Mouse (Mus musculus) naive thymus-derived CD4-positive, alpha-beta T cell, adult 2 months (primary cell): ENCODE measurements around the gene Cacna2d2.
A peak's percentile ranks its signal among the peaks of the same experiment; 100 is the strongest.

Experiments used
- DNase-seq: peaks from one replicate; pipeline ENCODE4 v3.0.0-alpha.2; 2011; ENCODE audit warnings: low read depth

Gene Cacna2d2

DNA sequence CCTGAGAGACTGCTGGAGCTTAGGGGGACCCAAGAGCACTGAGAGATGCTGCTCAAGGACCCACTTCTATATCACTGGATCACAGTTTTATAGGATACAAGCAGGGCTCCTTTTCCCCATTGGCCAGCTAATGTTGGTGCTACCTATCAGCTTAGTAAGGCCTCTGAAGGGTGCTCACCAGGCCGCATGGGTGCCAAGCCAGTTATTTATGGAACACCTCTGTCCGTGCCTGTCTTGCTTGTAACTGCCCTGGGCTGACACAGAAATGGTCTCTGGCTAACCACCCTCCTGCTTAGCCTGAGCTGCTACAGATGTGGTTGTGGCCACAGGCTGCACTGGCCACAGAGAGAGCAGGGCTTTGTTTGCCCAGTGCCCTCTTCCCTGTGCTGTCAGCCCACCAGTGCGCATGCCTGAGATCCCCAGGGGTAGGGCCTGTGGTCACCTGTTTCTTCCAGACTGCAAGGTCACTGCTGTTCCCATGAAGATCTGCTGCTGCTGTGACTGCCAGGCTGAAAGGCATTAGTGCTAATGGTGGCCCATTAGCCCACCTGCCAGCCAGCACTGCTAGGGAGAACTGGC is 101.4 kb downstream of the Cacna2d2 start:
- no peak for DNase-seq

DNA sequence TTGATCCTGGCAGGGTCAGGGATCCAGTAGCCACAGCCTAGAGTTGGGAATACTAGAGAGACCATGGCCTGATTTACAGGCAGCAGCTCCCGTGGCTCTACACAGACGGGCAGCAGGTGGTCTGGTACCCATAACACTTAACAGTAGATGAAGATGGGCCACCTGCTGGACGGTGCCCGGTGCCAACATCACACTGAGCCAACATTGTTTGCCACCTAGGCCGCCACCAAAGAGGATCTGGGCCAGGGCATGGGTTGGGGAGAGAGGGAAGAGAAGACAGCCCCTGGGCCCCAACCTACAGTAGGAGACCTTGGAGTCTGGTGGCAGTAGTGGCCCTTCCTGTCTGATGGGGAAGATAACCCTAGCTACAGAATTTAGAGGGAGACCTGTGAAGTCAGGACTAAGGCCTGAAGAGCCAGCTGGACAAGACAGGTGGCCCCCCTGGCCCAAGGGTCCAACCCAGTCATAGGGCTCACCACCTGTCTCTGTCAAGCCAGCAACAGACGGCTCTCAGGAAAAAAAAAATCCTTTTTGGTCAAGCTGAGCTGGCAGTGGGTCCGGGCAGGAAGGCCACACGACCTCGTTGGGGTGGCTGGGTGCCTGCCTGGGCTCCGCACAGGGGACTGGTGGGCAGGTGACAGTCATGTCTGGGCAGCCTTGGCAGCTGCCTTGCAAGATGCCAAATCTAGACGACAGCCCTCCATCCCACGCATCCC is 102.9 kb downstream of the Cacna2d2 start:
- DNase-seq: no peak

DNA sequence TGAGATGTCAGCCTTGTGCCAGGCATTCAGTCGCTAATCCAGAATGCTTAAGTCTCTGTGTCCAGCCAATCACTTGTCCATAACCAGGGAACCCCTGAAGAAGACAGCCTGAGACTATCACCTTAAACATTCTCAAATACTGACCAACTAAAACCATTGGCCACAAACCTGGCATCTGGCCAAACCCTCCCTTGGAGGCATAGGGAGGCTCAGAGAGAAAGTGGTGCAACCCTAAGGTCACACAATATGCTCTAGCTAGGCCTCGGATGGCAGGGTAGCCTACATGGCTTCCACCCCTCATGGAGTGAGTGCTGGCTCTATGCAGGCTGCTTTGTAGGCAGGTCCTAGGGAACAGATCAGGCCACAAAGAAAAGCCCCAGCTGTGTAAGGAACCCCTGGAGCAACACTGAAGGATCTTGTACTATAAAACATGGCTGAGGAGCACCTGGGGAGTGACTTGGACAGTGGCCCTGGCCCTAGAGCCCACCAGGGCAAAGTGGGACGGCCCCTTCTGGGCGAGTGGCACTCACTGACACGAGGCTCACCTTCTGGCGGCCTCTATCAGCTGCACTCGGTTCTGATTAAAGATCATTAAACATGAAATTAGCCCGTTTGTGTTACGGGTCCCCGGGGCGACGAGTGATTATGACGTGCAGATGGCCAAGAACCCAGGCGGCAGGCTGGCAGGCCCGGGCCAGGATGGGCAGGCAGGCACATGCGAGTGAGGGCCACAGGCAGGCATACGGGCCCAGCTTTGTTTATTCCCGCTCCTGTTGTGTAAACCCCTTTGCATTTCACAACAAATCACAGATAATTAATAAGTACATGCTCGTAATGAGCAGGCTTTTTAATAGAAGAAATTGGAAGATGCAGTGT is 105.5 kb downstream of the Cacna2d2 start:
- DNase-seq: no peak

DNA sequence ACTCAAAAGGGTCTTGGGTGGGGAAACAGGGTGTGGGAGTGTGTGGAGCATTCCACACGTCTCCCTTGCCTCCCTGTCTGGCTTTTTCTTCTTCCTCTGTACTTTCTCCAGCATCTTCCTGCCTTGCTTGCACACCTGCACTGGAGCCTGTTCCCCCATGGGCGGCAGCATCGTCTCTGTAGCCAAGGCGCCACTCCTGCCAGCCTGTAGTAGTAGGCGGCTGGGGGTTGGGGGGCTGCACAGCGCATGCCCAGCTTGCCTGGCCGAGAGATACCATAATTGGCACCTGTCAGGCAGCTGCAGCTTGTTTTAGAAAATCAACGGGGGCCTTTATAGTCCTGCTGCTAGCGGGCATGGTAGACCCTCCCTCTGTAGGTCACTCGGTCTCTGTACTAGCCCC is 108.9 kb downstream of the Cacna2d2 start:
- no peak for DNase-seq

DNA sequence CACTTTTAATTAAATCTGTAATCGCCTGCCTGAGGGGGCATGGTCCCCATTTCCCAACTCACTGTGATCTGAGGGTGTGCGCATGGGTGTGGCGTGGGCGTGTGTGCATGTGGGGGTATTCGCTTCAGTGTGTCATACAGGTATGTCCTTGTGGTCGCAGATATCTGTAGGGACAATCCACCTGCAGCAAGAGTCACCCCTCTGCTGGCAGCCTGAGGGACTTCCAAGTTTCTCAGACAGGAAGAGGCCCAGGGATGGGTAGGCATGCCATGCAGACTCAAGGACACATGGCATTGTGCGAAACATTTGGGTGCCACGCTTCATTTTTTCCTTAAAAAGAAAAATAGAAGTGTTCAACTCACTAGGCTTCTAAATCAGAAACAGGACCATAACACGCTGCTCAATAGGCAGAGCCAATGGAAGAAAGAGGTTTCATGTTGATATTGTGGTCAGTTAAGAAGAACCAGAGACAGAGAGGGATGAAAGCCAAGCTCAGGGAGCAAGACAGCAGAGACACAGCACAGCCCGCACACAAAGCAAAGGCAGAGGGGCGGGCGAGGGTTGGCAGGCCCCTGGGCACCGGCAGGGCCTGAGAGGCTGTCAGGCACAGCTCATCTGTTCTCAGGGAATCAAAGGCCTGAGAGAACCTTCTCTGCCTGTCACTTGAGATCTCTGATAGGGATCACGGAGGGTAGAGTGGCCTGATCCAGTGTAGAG is 111.1 kb downstream of the Cacna2d2 start:
- no peak for DNase-seq

DNA sequence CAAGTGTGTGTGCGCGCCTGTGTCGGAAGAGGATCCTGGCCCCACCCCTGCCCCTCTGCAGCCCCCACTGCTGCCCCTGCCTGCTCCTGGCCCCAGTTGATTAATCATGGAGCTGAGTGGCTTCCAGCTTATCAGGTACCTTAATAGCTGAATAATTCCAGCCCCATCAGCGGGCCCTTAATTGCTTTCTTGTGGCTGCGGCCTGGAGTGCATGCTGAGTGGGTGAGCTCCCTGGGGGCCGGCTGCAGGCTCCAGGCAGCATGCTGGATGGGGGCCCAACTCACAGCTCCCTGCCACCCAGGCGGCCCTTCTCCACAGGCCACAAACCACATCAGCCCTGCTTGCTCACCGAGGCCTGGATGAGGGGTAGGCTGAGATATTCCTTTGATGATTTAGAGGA is 112.0 kb downstream of the Cacna2d2 start:
- no peak for DNase-seq

DNA sequence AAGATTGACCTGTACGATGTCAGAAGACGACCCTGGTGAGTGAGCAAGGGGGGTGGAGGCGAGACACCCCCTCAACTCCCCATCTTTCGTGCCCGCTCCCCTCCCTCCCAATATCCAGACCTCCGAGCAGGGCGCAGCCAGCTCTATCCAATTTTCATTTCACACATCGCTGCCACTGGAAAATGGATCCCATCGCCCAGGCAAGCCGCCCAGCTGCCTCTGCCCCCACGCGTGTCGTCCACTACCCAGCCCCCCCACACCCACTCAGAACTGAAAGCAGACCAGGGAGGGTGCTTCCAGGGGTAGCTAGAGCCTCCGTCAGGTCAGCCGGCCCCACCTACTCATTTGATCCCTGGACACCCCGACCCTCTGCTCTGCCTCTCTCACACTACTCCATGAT is 112.9 kb downstream of the Cacna2d2 start:
- no peak for DNase-seq

DNA sequence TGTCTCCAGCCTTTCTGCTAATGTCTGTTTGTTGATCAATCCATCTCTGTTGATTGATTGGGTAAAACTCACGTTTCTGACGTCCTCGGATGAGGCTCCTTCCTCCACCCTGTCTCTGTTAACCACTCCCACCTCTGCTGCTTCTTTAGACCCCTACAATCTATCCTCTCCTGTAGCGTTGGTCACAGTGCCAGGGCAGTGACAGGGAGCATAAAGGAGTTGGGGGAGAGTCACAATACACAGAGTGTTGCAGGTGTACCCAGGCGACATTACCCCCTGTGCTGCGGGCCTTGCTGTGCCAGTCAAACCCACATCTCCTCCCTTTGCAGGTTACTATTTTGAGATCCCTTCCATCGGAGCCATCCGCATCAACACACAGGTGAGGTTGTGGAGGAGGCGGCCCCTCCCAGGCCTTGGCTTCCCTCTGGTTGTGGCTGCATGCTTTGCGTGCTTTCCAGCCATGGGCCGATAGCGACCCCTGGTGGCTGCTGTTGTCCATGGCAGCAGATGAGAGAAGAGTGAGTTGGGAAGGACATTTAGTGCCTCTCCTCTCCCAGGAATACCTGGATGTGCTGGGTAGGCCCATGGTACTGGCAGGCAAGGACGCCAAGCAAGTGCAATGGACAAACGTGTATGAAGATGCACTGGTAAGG is 115.0 kb downstream of the Cacna2d2 start:
- DNase-seq: peak; percentile 85

DNA sequence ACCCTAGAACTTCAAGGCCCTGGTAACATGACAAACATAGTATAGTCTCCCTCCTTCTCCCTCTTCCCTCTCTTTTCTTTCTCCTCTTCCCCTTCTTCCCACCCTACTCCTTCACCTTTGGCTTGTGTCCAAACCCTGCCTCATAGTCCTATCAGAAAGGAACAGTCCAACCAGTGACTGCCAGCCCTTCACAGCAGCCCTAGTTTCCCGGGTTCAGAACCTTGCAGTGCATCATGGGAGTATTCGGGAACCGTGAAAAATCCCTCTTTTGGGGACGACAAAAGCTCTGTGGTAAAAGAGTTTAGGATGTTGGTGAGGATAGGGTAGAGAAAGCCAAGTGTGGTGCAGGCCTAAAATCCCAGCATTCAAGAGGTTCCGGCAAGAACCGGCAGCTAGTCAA is 120.9 kb downstream of the Cacna2d2 start:
- no peak for DNase-seq

DNA sequence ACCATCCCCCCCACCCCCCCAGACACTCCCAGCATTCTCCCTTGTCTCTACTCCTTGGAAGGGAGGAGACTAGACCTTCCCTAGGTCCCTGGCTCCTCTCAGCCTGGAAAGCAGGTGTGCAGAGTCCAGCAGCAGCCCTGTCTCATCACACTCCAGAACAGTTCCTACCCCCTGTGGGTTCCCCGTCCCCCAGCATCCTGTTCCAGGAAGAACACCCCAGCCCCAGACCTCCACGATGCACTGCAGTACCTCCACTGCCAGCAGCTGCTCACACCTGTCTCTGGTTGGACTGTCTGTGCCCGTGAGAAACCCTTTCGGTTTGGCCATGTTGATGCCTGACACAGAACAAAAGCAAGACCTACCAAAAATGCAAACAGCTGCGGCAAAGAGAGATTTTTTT is 121.8 kb downstream of the Cacna2d2 start:
- DNase-seq: peak; percentile 49

DNA sequence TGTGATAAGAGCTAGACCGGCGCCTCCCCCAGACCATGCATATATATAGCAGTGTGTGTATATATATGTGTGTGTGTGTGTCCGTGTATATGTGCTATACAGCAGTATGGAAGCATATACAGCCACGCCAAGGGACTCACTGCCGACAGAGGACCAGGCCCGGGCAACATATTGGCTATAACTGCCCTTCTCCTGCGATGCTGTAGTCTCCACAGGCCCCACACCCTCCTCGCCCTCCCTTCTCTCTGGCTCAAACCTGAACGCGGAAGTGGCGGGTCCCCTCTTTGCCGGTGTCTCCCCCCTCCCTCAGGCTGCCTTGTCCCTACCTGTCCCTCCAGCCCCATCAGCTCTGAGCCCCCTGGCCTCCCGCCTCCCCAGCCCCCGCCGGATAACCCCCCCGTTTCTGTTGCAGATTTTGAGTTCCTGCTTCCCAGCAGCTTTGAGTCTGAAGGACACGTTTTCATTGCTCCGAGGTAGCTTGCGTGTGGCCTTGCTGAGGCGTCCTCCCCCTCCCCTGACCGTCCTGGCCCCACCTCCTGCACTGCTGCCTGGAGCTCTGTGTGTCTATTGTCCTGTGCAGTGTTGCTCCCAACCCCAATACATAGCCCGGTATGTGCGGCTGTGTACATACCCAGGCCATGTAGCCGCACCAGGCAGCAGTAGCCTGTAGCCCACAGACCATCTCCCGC is 122.4 kb downstream of the Cacna2d2 start:
- peak; percentile 57 for DNase-seq

DNA sequence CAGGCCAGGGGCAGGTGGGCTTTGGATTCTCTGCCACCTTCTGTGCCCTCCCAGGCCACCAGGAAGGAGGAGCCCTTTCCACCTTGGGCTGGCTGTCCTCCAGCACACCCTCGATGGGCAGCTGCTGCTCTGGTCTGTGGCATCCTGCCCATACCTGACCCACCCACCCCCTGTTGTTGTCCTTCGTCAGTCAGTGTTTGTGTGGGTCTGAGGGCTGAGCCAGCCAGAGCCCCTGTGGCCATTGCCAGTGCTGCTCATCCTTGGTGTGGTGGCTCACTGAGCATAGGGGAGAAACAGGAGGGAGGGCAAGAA is 122.9 kb downstream of the Cacna2d2 start:
- no peak for DNase-seq

DNA sequence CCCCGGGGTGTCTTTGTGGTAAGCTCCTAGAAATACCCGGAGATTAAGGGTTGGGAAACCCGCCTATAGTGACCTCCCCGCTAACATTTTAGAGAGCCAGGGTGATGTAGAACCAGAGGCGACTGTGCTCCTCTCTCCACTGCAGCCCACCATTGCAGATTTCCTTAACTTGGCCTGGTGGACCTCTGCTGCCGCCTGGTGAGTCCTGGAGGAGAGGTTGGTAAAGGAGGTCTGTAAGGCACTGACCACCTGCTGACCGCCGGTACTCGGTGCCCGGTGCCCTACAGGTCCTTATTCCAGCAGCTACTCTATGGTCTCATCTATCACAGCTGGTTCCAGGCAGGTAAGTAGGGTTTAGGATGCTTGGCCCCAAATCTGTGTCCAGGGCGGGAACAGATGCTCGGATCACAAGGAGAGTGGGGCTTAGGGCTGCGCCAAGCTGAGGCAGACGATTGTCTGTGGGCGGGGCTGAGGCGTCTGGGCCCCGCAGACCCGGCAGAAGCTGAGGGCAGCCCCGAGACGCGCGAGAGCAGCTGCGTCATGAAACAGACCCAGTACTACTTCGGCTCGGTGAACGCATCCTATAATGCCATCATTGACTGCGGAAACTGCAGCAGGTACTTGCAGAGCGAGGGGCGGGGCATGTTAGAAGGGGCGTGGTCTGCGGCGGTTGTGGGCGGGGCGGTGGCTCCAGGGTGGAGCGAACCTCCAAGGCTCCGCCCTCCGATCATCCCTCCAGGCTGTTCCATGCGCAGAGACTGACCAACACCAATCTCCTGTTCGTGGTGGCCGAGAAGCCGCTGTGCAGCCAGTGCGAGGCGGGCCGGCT is 127.0 kb downstream of the Cacna2d2 start:
- peak; percentile 81 for DNase-seq

DNA sequence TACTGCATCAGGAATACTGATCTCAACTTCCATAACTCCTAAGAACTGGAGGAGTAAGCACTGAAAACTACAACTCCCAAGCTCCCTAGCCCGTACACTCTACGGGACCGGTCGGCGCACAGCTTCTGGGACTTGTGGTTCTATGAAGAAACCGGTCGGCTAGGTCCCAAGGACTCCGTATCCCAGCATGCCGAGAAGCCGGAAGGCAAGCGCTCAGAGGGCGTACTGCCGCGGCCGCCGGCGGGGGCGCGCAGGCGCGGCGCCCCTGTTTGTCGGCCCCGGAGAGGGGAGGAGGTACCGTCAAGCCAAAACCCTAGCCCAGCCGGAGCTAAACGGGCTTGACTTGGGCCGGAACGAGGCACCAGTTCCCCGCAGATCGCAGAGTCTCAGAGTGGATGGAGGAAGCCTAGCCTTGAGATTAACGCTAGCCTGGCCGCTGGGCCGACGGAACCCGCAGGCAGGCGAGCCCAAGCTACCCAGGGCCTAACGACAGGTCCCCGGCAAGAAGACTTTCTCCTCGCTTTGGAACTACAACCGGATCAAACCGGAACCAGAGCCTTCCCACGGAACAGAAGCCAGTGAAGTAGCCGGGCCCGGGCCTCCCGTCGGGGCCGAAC is 134.5 kb downstream of the Cacna2d2 start, which contains the start of gene Tmem115:
TSS of gene Tmem115 (plus strand) at position 155 of the 617 bp plus-strand sequence.
- DNase-seq: peak; percentile 93

DNA sequence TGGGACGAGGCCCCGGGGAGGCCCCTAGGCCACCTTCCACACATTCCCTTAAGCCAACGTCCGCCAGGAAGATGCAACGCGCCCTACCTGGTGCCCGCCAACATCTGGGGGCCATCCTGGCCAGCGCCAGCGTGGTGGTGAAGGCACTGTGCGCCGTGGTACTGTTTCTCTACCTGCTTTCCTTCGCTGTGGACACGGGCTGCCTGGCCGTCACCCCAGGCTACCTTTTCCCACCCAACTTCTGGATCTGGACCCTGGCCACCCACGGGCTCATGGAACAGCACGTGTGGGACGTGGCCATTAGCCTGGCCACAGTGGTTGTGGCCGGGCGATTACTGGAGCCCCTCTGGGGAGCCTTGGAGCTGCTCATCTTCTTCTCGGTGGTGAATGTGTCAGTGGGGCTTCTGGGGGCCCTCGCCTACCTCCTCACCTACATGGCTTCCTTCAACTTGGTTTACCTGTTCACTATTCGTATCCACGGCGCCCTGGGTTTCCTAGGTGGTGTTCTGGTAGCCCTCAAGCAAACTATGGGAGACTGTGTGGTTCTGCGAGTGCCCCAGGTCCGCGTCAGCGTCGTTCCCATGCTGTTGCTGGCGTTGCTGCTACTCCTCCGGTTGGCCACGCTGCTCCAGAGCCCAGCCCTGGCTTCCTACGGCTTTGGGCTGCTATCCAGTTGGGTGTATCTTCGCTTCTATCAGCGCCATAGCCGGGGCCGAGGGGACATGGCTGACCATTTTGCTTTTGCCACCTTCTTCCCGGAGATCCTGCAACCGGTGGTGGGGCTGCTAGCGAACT is 135.2 kb downstream of the Cacna2d2 start:
- DNase-seq: peak; percentile 43

DNA sequence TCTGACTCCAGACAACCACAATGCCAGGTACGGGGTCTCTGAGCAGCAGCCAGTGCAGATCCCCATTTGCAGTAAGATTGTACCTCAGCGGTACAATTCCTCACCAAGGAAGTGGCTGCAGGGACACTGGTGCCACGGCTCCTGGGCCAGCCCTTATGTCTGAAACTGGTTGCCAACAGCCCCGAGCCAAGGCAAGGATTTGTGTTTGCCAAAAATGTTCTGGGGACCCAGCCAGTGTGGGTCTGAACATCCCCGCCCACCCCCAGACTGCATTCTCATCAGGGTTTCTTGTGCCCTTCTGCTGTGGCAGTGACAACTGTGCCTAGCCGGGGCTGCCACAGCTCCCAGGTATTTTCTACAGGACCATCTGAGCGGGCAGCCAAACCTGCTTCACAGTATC is 138.8 kb downstream of the Cacna2d2 start:
- DNase-seq: no peak

DNA sequence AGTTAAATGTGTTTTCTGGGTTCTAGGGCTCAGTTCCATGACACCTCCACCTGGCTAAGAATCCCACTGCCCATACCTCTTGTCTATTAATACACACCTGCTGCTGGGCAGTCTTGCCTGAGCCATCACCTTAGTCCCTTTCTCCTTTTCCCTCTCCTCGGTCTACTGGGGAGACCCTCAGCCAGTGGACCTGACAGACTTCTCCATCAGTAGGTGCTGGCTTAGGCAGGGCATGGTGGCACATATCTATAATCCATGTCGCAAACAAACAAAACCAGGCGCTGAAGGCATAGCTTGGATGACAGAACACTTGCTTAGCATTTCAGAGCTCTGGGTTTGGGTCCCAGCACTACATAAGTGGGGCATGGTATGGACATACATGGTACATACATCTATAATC is 139.3 kb downstream of the Cacna2d2 start:
- DNase-seq: no peak

DNA sequence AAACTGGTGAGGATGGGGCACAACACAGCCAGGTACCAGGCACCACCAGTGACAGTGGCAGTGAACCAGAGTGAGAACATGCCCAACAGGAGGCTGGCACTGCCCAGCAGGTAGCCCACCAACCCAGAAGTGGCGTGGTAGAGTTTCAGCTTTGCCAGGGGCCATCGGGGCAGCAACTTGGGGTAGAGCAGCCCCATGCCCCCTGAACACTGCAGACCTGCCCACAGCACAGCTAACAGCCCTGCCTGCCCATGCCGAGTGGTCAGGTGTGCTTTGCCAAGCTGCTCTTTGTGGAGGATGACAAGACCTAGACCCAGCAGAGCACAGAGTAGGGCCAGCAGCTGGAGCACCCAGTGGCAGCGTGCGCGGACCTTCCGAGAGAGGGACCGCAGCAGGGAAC is 140.5 kb downstream of the Cacna2d2 start:
- no peak for DNase-seq

DNA sequence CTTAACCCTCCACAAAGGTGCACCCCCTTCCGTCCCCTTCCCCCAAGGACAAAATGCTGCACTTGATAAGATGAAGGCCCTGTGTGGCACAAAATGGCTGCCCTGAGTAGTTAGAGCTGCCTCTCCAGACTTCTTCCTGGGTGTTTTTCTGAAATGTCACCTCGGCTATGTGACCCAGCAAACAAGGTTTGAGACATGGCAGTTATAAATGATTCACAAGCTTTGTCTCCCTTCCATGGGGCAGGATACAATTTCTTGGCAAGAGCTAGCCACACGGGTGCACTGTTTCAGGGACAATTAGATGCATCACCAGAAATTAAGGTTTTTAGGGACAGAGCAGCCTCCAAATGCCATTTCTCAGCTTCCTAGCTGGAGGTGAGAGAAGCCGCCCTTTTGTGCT is 141.0 kb downstream of the Cacna2d2 start:
- no peak for DNase-seq
